Mouse (Mus musculus) left cerebral cortex, postnatal 10 days (tissue): ENCODE results near the gene Gm3604. TPM values are rescaled to one million over a fixed set of nuclear protein-coding genes. Genes with fewer than 3 reads are reported as not detected.
"Not testable (repeated sequence)": the region's sequence is repeated elsewhere in the genome, so short reads cannot be mapped to it uniquely, and the experiment has no call there.

Experiments
- DNase-seq, 2 experiments: peaks; one replicate each; pipeline ENCODE4 v3.0.0; 2021 to 2022; ENCODE audit warnings: low spot score in 2 of 2, mixed read lengths in 1 of 2; ENCODE audit errors: extremely low spot score in 1 of 2
- intact Hi-C: fragments of 180-260 bp; cut with DNase I; formaldehyde crosslinking; loops from one replicate; pipeline ENCODE4 v1.15.1; 2025
- microRNA-seq: library from miRNA; unstranded; fragments of <30 nt; microRNA quantifications from one replicate; pipeline ENCODE4 v1.2.0, GENCODE M21; 2022
- total RNA-seq, 2 experiments: library from RNA; stranded (reverse); gene quantifications; 2 replicates each; pipeline ENCODE4 v1.2.3; 2021

Gm3604 gene
- total RNA-seq, result 1 to 10 TPM; 1.7 TPM

- intact Hi-C loops, result not testable (repeated sequence)
- peak; percentile 8 to 41 for DNase-seq
Measured at GRCm38 (mm10) chr13:62382952-62383351, at the start of gene Gm3604. Gene Gm3604 (minus strand): TSS chr13:62383177.

GRCm38 (mm10) chr13:62399206-62399605 is 16.2 kb upstream of the Gm3604 start:
- DNase-seq, intact Hi-C loops: not testable (repeated sequence)

GRCm38 (mm10) chr13:62390076-62390620 is 7.2 kb upstream of the Gm3604 start:
- intact Hi-C loops, DNase-seq: not testable (repeated sequence)

DNA sequence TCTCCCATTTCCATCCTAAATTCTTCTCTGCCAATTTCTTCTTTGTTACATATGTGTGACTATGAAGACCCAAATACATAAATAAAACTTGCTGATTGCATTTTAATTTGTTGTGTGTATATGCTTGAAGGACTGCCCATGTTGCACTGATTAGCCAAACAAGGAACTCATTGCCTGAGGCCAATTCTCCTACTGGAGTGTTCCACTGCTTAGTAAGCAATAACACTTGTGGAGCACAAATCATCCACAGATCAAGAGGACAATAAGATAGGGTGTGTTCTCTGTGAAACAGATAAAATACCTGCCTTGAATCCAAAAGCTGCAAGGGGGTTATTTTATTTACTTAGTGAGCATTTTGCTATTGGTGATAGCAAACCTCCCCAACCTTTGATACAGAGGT is 51.2 kb downstream of the Gm3604 start:
- intact Hi-C loops, result no loop called here
- no peak for DNase-seq

DNA sequence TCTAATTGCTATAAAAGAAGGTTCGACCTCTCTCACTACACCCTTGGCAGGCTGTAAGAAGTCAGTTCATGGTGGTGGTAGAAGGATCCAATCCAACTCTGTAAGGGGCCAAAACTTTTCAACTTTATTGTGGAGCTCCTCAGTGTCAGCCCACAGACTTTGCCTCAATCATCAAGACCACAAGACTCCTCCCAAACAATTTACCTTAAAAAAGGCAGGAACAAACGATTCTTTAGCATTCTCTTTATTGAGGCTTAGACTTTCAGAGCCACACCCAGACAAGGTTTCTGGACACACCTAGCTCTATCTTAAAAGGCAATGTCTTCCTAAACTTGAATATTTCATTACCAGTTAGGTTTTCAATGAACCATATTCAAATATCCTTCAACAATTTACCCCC is 51.6 kb downstream of the Gm3604 start:
- no peak for DNase-seq
- intact Hi-C loops, result no loop called here

Small RNA genes within 50 kb of the gene (microRNA-seq; reads per million reads assigned to microRNA genes)
- gene Gm25933, result not detected

Other genes starting within 250 kb of the Gm3604 start
- gene Gm49359, start 83.7 kb upstream of the Gm3604 start, total RNA-seq, result 10 to 100 TPM; 13.0 to 14.0 TPM
- gene Zfp935, start 175.3 kb upstream of the Gm3604 start, total RNA-seq, result under 1 TPM in 1 of 2 experiments, not detected in 1; 0.79 TPM
- gene Zfp934, start 188.0 kb upstream of the Gm3604 start, total RNA-seq, result 1 to 10 TPM; 6.3 to 6.8 TPM
- 1 to 10 TPM; 3.3 to 3.5 TPM for gene 6720489N17Rik, start 241.0 kb upstream of the Gm3604 start, total RNA-seq